Mouse (Mus musculus) limb, embryonic 15.5 days (tissue): Measurements from ENCODE around the gene Mbnl1. TPM values are rescaled to one million over a fixed set of nuclear protein-coding genes. Genes with fewer than 3 reads are reported as not detected.

ENCODE experiments used
- ATAC-seq: fragments of 200-750 bp; cut with Nextera tagmentation; 2 replicates; pipeline ENCODE4 v1.8.0; 2017; ENCODE audit warnings: low read depth, moderate TSS enrichment; ENCODE audit not compliant: insufficient number of reproducible peaks, low FRiP score, low TSS enrichment
- H3K27ac ChIP-seq: fragments of 300-500 bp; sonication (generic); 2 replicates; pipeline ENCODE4 v1.5.1; 2015; ENCODE audit warnings: moderate library complexity, mild to moderate bottlenecking, inconsistent platforms
- H3K27me3 ChIP-seq: fragments of 300-500 bp; sonication (generic); 2 replicates; pipeline ENCODE4 v1.6.1; 2015; ENCODE audit warnings: inconsistent platforms
- H3K36me3 ChIP-seq: fragments of 300-500 bp; sonication (generic); 2 replicates; pipeline ENCODE4 v1.6.1; 2015; ENCODE audit warnings: inconsistent platforms
- H3K4me1 ChIP-seq: fragments of 300-500 bp; sonication (generic); 2 replicates; pipeline ENCODE4 v1.6.1; 2015; ENCODE audit warnings: inconsistent platforms
- H3K4me2 ChIP-seq: fragments of 300-500 bp; sonication (generic); 2 replicates; pipeline ENCODE4 v1.6.1; 2015; ENCODE audit warnings: mild to moderate bottlenecking, inconsistent platforms
- H3K4me3 ChIP-seq: fragments of 300-500 bp; sonication (generic); 2 replicates; pipeline ENCODE4 v1.5.1; 2015; ENCODE audit warnings: mild to moderate bottlenecking, inconsistent platforms
- H3K9ac ChIP-seq: fragments of 300-500 bp; sonication (generic); 2 replicates; pipeline ENCODE4 v1.6.1; 2015; ENCODE audit warnings: inconsistent platforms
- H3K9me3 ChIP-seq: fragments of 300-500 bp; sonication (generic); 2 replicates; pipeline ENCODE4 v1.6.1; 2016; ENCODE audit warnings: inconsistent platforms
- WGBS: fragments of 180-500 bp; shearing (Covaris S2); methylation state at CpG from one replicate; pipeline ENCODE4 v1.1.7; 2015; 5-methylcytosine and 5-hydroxymethylcytosine counted together
- polyA plus RNA-seq: library from polyadenylated mRNA; unstranded; fragments of >200 nt; fragmentation: Nextera tagmentation; extraction: Ambion mirVana; gene quantifications from 2 replicates; pipeline ENCODE4 v1.2.1, GENCODE M21; 2015

Mbnl1 gene
- polyA plus RNA-seq, 1 experiment from 2014 or later: 109 TPM

DNA sequence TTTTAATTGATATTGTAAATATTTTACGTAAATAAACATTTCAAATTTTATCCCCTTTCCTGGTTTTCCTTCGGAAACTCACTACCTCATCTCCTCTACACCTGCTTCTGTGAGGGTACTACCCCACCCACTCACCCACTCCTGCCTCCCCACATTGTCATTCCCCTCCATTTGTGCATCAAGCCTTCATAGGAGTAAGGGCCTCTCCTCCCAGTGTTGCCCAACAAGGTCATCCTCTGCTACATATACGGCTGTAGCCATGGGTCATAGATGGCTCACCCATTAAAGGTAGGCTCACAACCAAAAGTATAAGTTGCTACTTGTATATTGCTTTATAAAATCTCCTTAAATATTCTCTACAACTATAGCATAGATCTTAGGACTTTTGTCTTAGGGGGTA, 34.9 kb downstream of the Mbnl1 start:
- Histone ChIP-seq H3K4me1 (peaks cover 3% of the 10 kb centered on the region; the same call in 1 of the 2 replicates), H3K27me3 (no peaks in the 10 kb centered on the region), H3K9me3 (no peaks in the 10 kb centered on the region), H3K4me2 (no peak overlapping the region), H3K27ac (no peak overlapping the region), H3K36me3 (no peaks in the 10 kb centered on the region), H3K9ac (no peak overlapping the region), H3K4me3 (no peak overlapping the region)
- WGBS: 78% methylated on average over 3 of the region's 3 CpGs
- ATAC-seq: no peak

GRCm38 (mm10) chr3:60507979-60508378, 35.3 kb downstream of the Mbnl1 start:
- WGBS: 94% methylated on average over 2 of the region's 2 CpGs
- H3K36me3 ChIP-seq: no peaks in the 10 kb centered on the region
- no peak for ATAC-seq

DNA sequence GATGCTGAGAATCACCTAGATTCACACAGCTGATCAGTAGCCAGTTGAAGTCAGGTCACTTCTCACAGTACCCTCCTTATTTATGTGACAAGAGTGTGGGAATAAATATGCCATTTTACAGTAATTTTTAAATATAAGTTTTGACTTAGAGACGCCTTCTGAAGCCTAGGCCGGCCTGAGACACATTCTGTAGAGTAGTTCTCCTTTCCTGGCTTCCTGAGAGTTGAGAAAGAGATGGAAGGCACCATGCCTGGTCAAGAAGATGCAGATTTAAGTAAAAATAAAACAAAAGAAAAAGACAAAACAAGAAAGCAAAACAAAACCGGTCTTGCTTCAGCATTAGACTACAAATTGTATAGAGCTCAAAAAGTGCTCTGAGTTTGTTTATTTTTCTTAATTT, 38.6 kb downstream of the Mbnl1 start:
- H3K27me3 ChIP-seq: no peaks in the 10 kb centered on the region
- no peak overlapping the region for H3K9ac ChIP-seq
- H3K27ac ChIP-seq: no peak overlapping the region
- H3K36me3 ChIP-seq: no peaks in the 10 kb centered on the region
- ATAC-seq: no peak
- H3K4me3 ChIP-seq: no peak overlapping the region
- WGBS: 85% methylated on average over 3 of the region's 3 CpGs
- H3K4me1 ChIP-seq: peaks cover 8% of the 10 kb centered on the region
- no peaks in the 10 kb centered on the region for H3K9me3 ChIP-seq
- H3K4me2 ChIP-seq: no peak overlapping the region

More at GRCm38 (mm10) chr3:60507979-60508378, 35.3 kb downstream of the Mbnl1 start:
- no peaks in the 10 kb centered on the region for H3K27me3 ChIP-seq
- no peak overlapping the region for H3K9ac ChIP-seq
- H3K4me2 ChIP-seq: no peak overlapping the region
- H3K4me1 ChIP-seq: peaks cover 4% of the 10 kb centered on the region
- H3K27ac ChIP-seq: no peak overlapping the region
- no peaks in the 10 kb centered on the region for H3K9me3 ChIP-seq
- H3K4me3 ChIP-seq: no peak overlapping the region

GRCm38 (mm10) chr3:60513337-60513736, 40.7 kb downstream of the Mbnl1 start:
- Histone ChIP-seq H3K27me3 (no peaks in the 10 kb centered on the region), H3K9ac (no peak overlapping the region), H3K36me3 (no peaks in the 10 kb centered on the region), H3K4me1 (peaks cover 16% of the 10 kb centered on the region), H3K4me2 (no peak overlapping the region), H3K27ac (no peak overlapping the region), H3K9me3 (no peaks in the 10 kb centered on the region), H3K4me3 (no peak overlapping the region)
- ATAC-seq: no peak
- 46% methylated on average over 7 of the region's 7 CpGs for WGBS

DNA sequence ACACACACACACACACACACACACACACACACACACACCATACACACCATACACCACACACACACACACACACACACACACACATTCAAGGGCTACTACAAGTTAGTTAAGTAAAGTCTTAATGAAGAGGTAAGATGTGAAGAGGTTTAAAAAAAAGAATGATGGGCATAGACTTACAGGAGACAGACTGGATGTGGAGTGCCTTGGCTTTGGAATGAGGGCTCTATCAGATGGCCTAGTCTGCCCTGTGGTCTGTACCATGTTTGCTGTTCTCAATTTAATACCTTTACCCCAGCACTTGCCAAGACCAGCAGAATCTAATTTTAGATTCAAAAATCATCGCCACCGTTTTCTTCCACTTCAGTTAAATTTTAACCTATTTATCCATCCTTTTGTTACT, 41.1 kb downstream of the Mbnl1 start:
- no peaks in the 10 kb centered on the region for H3K9me3 ChIP-seq
- H3K36me3 ChIP-seq: no peaks in the 10 kb centered on the region
- 51% methylated on average over 2 of the region's 2 CpGs for WGBS
- no peak overlapping the region for H3K4me3 ChIP-seq
- H3K4me1 ChIP-seq: peaks cover 16% of the 10 kb centered on the region
- H3K4me2 ChIP-seq: no peak overlapping the region
- no peak overlapping the region for H3K9ac ChIP-seq
- H3K27ac ChIP-seq: no peak overlapping the region
- no peaks in the 10 kb centered on the region for H3K27me3 ChIP-seq
- ATAC-seq: no peak

DNA sequence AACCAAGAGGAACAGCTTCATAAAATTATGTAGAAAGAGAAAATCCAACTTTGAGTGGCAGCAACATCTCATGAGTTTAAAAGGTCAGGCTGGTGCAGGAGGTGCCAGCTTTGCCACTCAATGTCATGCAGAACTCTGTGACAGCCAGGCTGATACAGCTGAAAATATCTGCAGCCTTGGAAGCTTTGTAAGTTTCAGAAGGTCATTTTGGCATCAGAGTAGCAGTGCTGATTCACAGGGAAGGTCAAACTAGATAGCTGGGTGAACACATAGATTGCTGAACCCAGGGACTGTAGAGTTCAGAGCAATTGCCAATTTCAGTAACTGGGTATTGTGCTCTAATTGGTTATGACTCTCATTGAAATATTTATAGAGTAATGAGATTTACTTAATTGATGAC, 42.8 kb downstream of the Mbnl1 start:
- Histone ChIP-seq H3K4me1 (peaks cover 16% of the 10 kb centered on the region), H3K4me3 (no peak overlapping the region), H3K9ac (no peak overlapping the region), H3K27me3 (no peaks in the 10 kb centered on the region), H3K4me2 (no peak overlapping the region), H3K27ac (no peak overlapping the region), H3K36me3 (no peaks in the 10 kb centered on the region), H3K9me3 (no peaks in the 10 kb centered on the region)
- no peak for ATAC-seq

- Histone ChIP-seq H3K4me3 (no peak overlapping the region), H3K27ac (no peak overlapping the region), H3K27me3 (no peaks in the 10 kb centered on the region), H3K4me2 (no peak overlapping the region), H3K4me1 (peaks cover 16% of the 10 kb centered on the region), H3K36me3 (no peaks in the 10 kb centered on the region), H3K9me3 (no peaks in the 10 kb centered on the region), H3K9ac (no peak overlapping the region)
- no peak for ATAC-seq
- 40% methylated on average over 12 of the region's 12 CpGs for WGBS
Observed at GRCm38 (mm10) chr3:60516054-60516674, 43.5 kb downstream of the Mbnl1 start.

DNA sequence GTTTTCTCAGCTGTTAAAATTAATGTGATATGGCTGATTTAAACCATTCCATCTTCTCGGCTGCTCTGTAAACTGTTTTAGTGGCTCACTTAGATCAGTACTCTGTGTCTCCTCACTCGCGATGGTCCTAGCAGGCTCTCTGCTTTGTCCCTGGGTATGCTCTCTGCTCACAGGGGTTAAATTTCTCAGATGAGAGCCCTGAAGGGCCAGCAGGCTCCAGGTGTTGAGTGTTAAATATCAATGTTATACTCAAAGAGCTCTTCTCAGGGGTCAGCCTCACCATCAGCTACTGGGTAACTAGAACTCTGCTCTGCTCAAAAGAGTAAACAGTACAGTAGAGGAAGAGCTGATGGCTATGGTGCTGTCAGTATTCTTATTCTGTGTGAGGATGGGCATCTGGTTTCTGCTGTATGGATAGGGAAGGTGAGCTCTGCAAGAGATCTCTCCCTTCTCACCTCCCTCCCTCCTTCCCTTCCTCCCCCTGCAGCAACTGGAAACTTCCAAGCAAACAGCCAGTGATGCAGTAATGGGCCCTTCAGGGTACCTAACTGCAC, 44.7 kb downstream of the Mbnl1 start:
- Histone ChIP-seq H3K9me3 (no peaks in the 10 kb centered on the region), H3K4me1 (peaks cover 16% of the 10 kb centered on the region), H3K27ac (no peak overlapping the region), H3K9ac (no peak overlapping the region), H3K4me2 (no peak overlapping the region), H3K4me3 (no peak overlapping the region), H3K27me3 (no peaks in the 10 kb centered on the region), H3K36me3 (no peaks in the 10 kb centered on the region)
- WGBS: 33% methylated on average over 3 of the region's 3 CpGs
- no peak for ATAC-seq

- Histone ChIP-seq H3K4me1 (peaks cover 10% of the 10 kb centered on the region; the same call in 1 of the 2 replicates), H3K4me2 (no peak overlapping the region), H3K9me3 (no peaks in the 10 kb centered on the region), H3K4me3 (no peak overlapping the region), H3K27me3 (no peaks in the 10 kb centered on the region), H3K9ac (no peak overlapping the region), H3K27ac (no peak overlapping the region), H3K36me3 (no peaks in the 10 kb centered on the region)
- WGBS: 72% methylated on average over 3 of the region's 3 CpGs
- ATAC-seq: no peak
Observed at GRCm38 (mm10) chr3:60519337-60519736, 46.7 kb downstream of the Mbnl1 start.

DNA sequence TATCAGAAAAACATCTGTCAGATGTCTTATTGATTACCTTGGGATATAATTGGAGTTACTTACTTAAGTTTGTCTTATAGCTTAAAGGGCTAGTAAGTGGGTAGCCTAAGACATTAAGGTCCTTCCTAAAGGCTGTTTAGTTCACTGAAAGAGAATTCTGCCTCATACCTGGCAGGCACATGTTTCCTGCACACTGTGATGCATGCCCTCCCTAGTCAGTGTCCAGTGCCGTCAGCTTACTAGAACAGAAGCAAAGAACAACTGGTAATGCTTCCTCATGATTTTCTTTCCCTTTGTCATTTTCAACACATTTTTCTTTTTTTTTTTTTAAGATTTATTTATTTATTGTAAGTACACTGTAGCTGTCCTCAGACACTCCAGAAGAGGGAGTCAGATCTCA, 51.5 kb downstream of the Mbnl1 start:
- no peaks in the 10 kb centered on the region for H3K36me3 ChIP-seq
- H3K4me1 ChIP-seq: peaks cover 13% of the 10 kb centered on the region
- no peaks in the 10 kb centered on the region for H3K27me3 ChIP-seq
- ATAC-seq: no peak
- H3K9ac ChIP-seq: no peak overlapping the region
- WGBS: 95% methylated on average over 1 of the region's 1 CpGs
- H3K27ac ChIP-seq: no peak overlapping the region
- H3K4me2 ChIP-seq: no peak overlapping the region
- no peaks in the 10 kb centered on the region for H3K9me3 ChIP-seq
- H3K4me3 ChIP-seq: no peak overlapping the region

- Histone ChIP-seq H3K9me3 (no peaks in the 10 kb centered on the region), H3K4me3 (no peak overlapping the region), H3K4me1 (peaks cover 18% of the 10 kb centered on the region), H3K36me3 (no peaks in the 10 kb centered on the region), H3K27ac (no peak overlapping the region), H3K4me2 (peak overlapping the region; percentile 20; the same call in 1 of the 2 replicates), H3K9ac (no peak overlapping the region), H3K27me3 (no peaks in the 10 kb centered on the region)
- 39% methylated on average over 5 of the region's 5 CpGs for WGBS
- no peak for ATAC-seq
Observed at GRCm38 (mm10) chr3:60531286-60531685, 58.7 kb downstream of the Mbnl1 start.

DNA sequence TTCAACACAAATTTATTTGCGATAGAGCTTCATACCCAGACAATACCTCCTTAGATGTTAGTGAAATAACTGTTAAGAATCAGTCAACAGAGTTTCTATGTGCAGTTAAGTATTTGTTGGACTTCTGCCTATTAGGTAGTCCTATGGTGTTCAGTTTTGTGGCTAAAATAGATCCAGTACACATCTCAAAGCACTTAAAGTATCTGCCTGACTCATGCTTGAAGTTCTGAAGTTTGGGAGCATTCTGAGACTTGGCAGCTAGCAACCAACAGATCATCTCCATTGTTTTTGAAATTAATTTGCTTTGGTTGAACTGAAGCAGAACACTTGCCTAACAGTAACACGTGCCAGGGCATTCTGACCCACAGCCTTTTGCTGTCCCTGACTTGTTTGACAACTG, 59.2 kb downstream of the Mbnl1 start:
- Histone ChIP-seq H3K4me2 (no peak overlapping the region), H3K36me3 (no peaks in the 10 kb centered on the region), H3K9ac (no peak overlapping the region), H3K27ac (peak overlapping the region; percentile 65; the same call in 1 of the 2 replicates), H3K4me3 (no peak overlapping the region), H3K4me1 (peaks cover 18% of the 10 kb centered on the region), H3K27me3 (no peaks in the 10 kb centered on the region), H3K9me3 (no peaks in the 10 kb centered on the region)
- WGBS: 50% methylated on average over 2 of the region's 2 CpGs
- no peak for ATAC-seq

- 66% methylated on average over 3 of the region's 3 CpGs for WGBS
- Histone ChIP-seq H3K4me3 (no peak overlapping the region), H3K9me3 (no peaks in the 10 kb centered on the region), H3K36me3 (no peaks in the 10 kb centered on the region), H3K4me1 (peaks cover 3% of the 10 kb centered on the region; the same call in 1 of the 2 replicates), H3K4me2 (no peak overlapping the region), H3K27me3 (no peaks in the 10 kb centered on the region), H3K27ac (no peak overlapping the region), H3K9ac (no peak overlapping the region)
- no peak for ATAC-seq
Observed at GRCm38 (mm10) chr3:60535224-60535623, 62.6 kb downstream of the Mbnl1 start.
